ENCODE assay signal across 8 mouse cellular contexts in genomic region chr7:89404081-89404733, GRCm38 (mm10). TPM values are rescaled to one million over a fixed set of nuclear protein-coding genes. Genes with fewer than 3 reads are reported as not detected.
DNase-seq lines count a peak whose midpoint lies in the region; ATAC-seq lines count a peak whose summit lies in the region.

Gene Tmem135, minus strand, starts transcription at chr7:89404222.
Gene Fzd4, plus strand, starts transcription at chr7:89404355.

- 1% methylated on average over 61 of the region's 62 CpGs for WGBS in forebrain, embryonic 11.5 days
- under 1% methylated on average over 48 of the region's 62 CpGs for WGBS in heart, embryonic 16.5 days
- WGBS in liver, embryonic 15.5 days (ENCODE audit: insufficient replicate concordance), result 1% methylated on average over 47 of the region's 62 CpGs
- WGBS in neural tube, embryonic 12.5 days, result 1% methylated on average over 60 of the region's 62 CpGs

- peak within 1 kb of the TSS; percentile 68 for H3K4me3 ChIP-seq in forebrain, embryonic 11.5 days (ENCODE audit: low read depth, low read length)
- H3K4me3 ChIP-seq in heart, embryonic 16.5 days (ENCODE audit: low read length), result peak within 1 kb of the TSS; percentile 90
- peak within 1 kb of the TSS; percentile 62 for H3K4me3 ChIP-seq in liver, embryonic 15.5 days (replicated peaks)
- H3K4me3 ChIP-seq in neural tube, embryonic 12.5 days, result peak within 1 kb of the TSS; percentile 57

- peak within 1 kb of the TSS; percentile 8; the same call in 1 of the 2 replicates for H3K27ac ChIP-seq in forebrain, embryonic 11.5 days (ENCODE audit: low read depth, low read length)
- peak within 1 kb of the TSS; percentile 95 for H3K27ac ChIP-seq in heart, embryonic 16.5 days (ENCODE audit: low read length)
- peak within 1 kb of the TSS; percentile 69 for H3K27ac ChIP-seq in liver, embryonic 15.5 days (replicated peaks)
- H3K27ac ChIP-seq in neural tube, embryonic 12.5 days, result peak within 1 kb of the TSS; percentile 32; the same call in 1 of the 2 replicates

- H3K4me2 ChIP-seq in forebrain, embryonic 11.5 days (ENCODE audit: low read depth, low read length, severe bottlenecking), result peak within 1 kb of the TSS; percentile 99
- peak within 1 kb of the TSS; percentile 93 for H3K4me2 ChIP-seq in heart, embryonic 16.5 days (ENCODE audit: low read depth, low read length)
- peak within 1 kb of the TSS; percentile 71 for H3K4me2 ChIP-seq in liver, embryonic 15.5 days
- H3K4me2 ChIP-seq in neural tube, embryonic 12.5 days (replicated peaks), result peak within 1 kb of the TSS; percentile 94

- ATAC-seq in forebrain, embryonic 11.5 days (replicated peaks; ENCODE audit: low FRiP score), result peak; percentile 96
- ATAC-seq in heart, embryonic 16.5 days (replicated peaks; ENCODE audit: extremely low read depth, insufficient read depth, low FRiP score), result peak; percentile 97
- peak; percentile 92 for ATAC-seq in liver, embryonic 15.5 days (ENCODE audit: insufficient read depth)
- ATAC-seq in neural tube, embryonic 12.5 days (ENCODE audit: low FRiP score, low read depth), result peak; percentile 98

- H3K9ac ChIP-seq in forebrain, embryonic 11.5 days (ENCODE audit: low read length), result peak within 1 kb of the TSS; percentile 80
- peak within 1 kb of the TSS; percentile 97 for H3K9ac ChIP-seq in heart, embryonic 16.5 days (ENCODE audit: low read length)
- peak within 1 kb of the TSS; percentile 56 for H3K9ac ChIP-seq in liver, embryonic 15.5 days
- peak within 1 kb of the TSS; percentile 68 for H3K9ac ChIP-seq in neural tube, embryonic 12.5 days

- no peaks in the 10 kb centered on the region for H3K36me3 ChIP-seq in forebrain, embryonic 11.5 days (ENCODE audit: control insufficient read depth, insufficient read depth, low read length)
- H3K36me3 ChIP-seq in heart, embryonic 16.5 days (ENCODE audit: control insufficient read depth, insufficient read depth), result peaks cover 17% of the 10 kb centered on the region
- H3K36me3 ChIP-seq in liver, embryonic 15.5 days (replicated peaks), result 0 out of 2 replicates have a peak, but pooled peaks cover 7% of the 10 kb centered on the region
- H3K36me3 ChIP-seq in neural tube, embryonic 12.5 days, result no peaks in the 10 kb centered on the region

- peaks cover 2% of the 10 kb centered on the region for H3K27me3 ChIP-seq in forebrain, embryonic 11.5 days (ENCODE audit: control insufficient read depth, insufficient read depth, low read length)
- no peaks in the 10 kb centered on the region for H3K27me3 ChIP-seq in heart, embryonic 16.5 days (ENCODE audit: control insufficient read depth, insufficient read depth, low read length)
- H3K27me3 ChIP-seq in liver, embryonic 15.5 days, result peaks cover 57% of the 10 kb centered on the region
- peaks cover 3% of the 10 kb centered on the region; the same call in 1 of the 2 replicates for H3K27me3 ChIP-seq in neural tube, embryonic 12.5 days (replicated peaks)

- peak; percentile 19 to 23 for DNase-seq in CD8-positive naive resting alpha-beta T cell, adult 2 months (ENCODE audit: low read depth in 2 of 2, low spot score in 2 of 2)
- DNase-seq in c-Kit-positive CD71-negative TER-119-negative erythroid progenitor cells, embryonic 14.5 days (ENCODE audit: low read depth), result peak; percentile 82
- peak; percentile 98 for DNase-seq in forebrain, embryonic 11.5 days (ENCODE audit: low spot score)
- peak; percentile 99 for DNase-seq in kidney, postnatal 36 days
- DNase-seq in telencephalon, adult 2 months (ENCODE audit: low read depth, low spot score), result peak; percentile 84

- no peaks in the 10 kb centered on the region for H3K9me3 ChIP-seq in forebrain, embryonic 11.5 days (ENCODE audit: control insufficient read depth, low read length)
- H3K9me3 ChIP-seq in heart, embryonic 16.5 days (replicated peaks; ENCODE audit: control insufficient read depth, low read length), result no peaks in the 10 kb centered on the region
- H3K9me3 ChIP-seq in liver, embryonic 15.5 days (replicated peaks), result no peaks in the 10 kb centered on the region
- H3K9me3 ChIP-seq in neural tube, embryonic 12.5 days, result no peaks in the 10 kb centered on the region

- H3K4me1 ChIP-seq in forebrain, embryonic 11.5 days (replicated peaks; ENCODE audit: control insufficient read depth, insufficient read depth, low read length), result peaks cover 15% of the 10 kb centered on the region; the same call in 1 of the 2 replicates
- H3K4me1 ChIP-seq in heart, embryonic 16.5 days (ENCODE audit: control insufficient read depth, insufficient read depth, low read length), result peaks cover 13% of the 10 kb centered on the region
- H3K4me1 ChIP-seq in liver, embryonic 15.5 days (replicated peaks), result peaks cover 30% of the 10 kb centered on the region
- H3K4me1 ChIP-seq in neural tube, embryonic 12.5 days, result peaks cover 4% of the 10 kb centered on the region; the same call in 1 of the 2 replicates

RNA-seq across cellular contexts. Expression of gene Tmem135, which starts in this region (rescaled TPM):
- 13.9 and 16.2 TPM in 2 replicates for polyA plus RNA-seq in forebrain, embryonic 11.5 days (2014; fragmentation: Nextera tagmentation; extraction: Ambion mirVana)
- 25.9 and 27.8 TPM in 2 replicates for polyA plus RNA-seq in heart, embryonic 16.5 days (2015; fragmentation: Nextera tagmentation; extraction: Ambion mirVana)
- polyA plus RNA-seq in liver, embryonic 15.5 days (2015; fragmentation: Nextera tagmentation; extraction: Ambion mirVana), result 15.3 and 16.4 TPM in 2 replicates
- polyA plus RNA-seq in neural tube, embryonic 12.5 days (2016; fragmentation: Nextera tagmentation; extraction: Ambion mirVana), result 19.5 and 21.8 TPM in 2 replicates

RNA-seq across cellular contexts. Expression of gene Fzd4, which starts in this region (rescaled TPM):
- polyA plus RNA-seq in forebrain, embryonic 11.5 days (2014; fragmentation: Nextera tagmentation; extraction: Ambion mirVana), result 4.1 and 5.0 TPM in 2 replicates
- 8.5 and 11.2 TPM in 2 replicates for polyA plus RNA-seq in heart, embryonic 16.5 days (2015; fragmentation: Nextera tagmentation; extraction: Ambion mirVana)
- polyA plus RNA-seq in liver, embryonic 15.5 days (2015; fragmentation: Nextera tagmentation; extraction: Ambion mirVana), result 1.9 and 2.4 TPM in 2 replicates
- polyA plus RNA-seq in neural tube, embryonic 12.5 days (2016; fragmentation: Nextera tagmentation; extraction: Ambion mirVana), result 2.7 and 2.9 TPM in 2 replicates

Comparison
In these comparisons a context has a peak if more than half of its experiments do, and no peak if none do; other contexts are left out.
1. Peak in every context shown above with its lines: DNase-seq, ATAC-seq, H3K4me3 ChIP-seq and H3K27ac ChIP-seq.
2. DNase-seq: peak in every context shown above with its lines; median percentile 99 in kidney, postnatal 36 days; 98 in forebrain, embryonic 11.5 days; 84 in telencephalon, adult 2 months; 82 in c-Kit-positive CD71-negative TER-119-negative erythroid progenitor cells, embryonic 14.5 days; 21 in CD8-positive naive resting alpha-beta T cell, adult 2 months.
3. H3K27ac ChIP-seq: peak in every context shown above with its lines; median percentile 95 in heart, embryonic 16.5 days; 69 in liver, embryonic 15.5 days; 32 in neural tube, embryonic 12.5 days; 8 in forebrain, embryonic 11.5 days.